Mouse (Mus musculus) neural tube, embryonic 10.5 days (tissue): ENCODE results near the gene Ets2.
"Not testable (repeated sequence)": the region's sequence is repeated elsewhere in the genome, so short reads cannot be mapped to it uniquely, and the experiment has no call there.

ENCODE experiments used
- DNase-seq: peaks from one replicate; pipeline ENCODE4 v3.0.0-alpha.2; 2017; ENCODE audit warnings: low spot score; ENCODE audit errors: extremely low spot score

The Ets2 gene

GRCm38 (mm10) chr16:95699721-95700120 lies 2.2 kb upstream of the Ets2 start:
- DNase-seq = no peak

- DNase-seq = no peak
Measured at GRCm38 (mm10) chr16:95700224-95700623, 1.7 kb upstream of the Ets2 start.

GRCm38 (mm10) chr16:95702562-95703545 lies 979 bp downstream of the Ets2 start:
- peak; percentile 18 for DNase-seq

GRCm38 (mm10) chr16:95703958-95704357 lies 2.1 kb downstream of the Ets2 start:
- DNase-seq = peak; percentile 21

- DNase-seq = no peak
Measured at GRCm38 (mm10) chr16:95704662-95705330, 2.9 kb downstream of the Ets2 start.

GRCm38 (mm10) chr16:95705771-95706170 lies 3.9 kb downstream of the Ets2 start:
- DNase-seq = no peak

GRCm38 (mm10) chr16:95708211-95709004 lies 6.5 kb downstream of the Ets2 start:
- DNase-seq = no peak

GRCm38 (mm10) chr16:95709175-95709574 lies 7.3 kb downstream of the Ets2 start:
- no peak for DNase-seq

GRCm38 (mm10) chr16:95710129-95710528 lies 8.3 kb downstream of the Ets2 start:
- DNase-seq = no peak

GRCm38 (mm10) chr16:95712121-95712520 lies 10.2 kb downstream of the Ets2 start:
- DNase-seq = no peak

- not testable (repeated sequence) for DNase-seq
Measured at GRCm38 (mm10) chr16:95713077-95713476, 11.2 kb downstream of the Ets2 start.

- no peak for DNase-seq
Measured at GRCm38 (mm10) chr16:95715026-95715425, 13.2 kb downstream of the Ets2 start.

- no peak for DNase-seq
Measured at GRCm38 (mm10) chr16:95716061-95716706, 14.3 kb downstream of the Ets2 start.

GRCm38 (mm10) chr16:95717631-95718030 lies 15.8 kb downstream of the Ets2 start:
- DNase-seq = no peak

GRCm38 (mm10) chr16:95718119-95718518 lies 16.2 kb downstream of the Ets2 start:
- no peak for DNase-seq

- no peak for DNase-seq
Measured at GRCm38 (mm10) chr16:95720532-95720931, 18.7 kb downstream of the Ets2 start.

GRCm38 (mm10) chr16:95724251-95724650 lies 22.4 kb downstream of the Ets2 start:
- DNase-seq = no peak

GRCm38 (mm10) chr16:95724776-95725175 lies 22.9 kb downstream of the Ets2 start:
- DNase-seq = no peak

- DNase-seq = no peak
Measured at GRCm38 (mm10) chr16:95726802-95727201, 24.9 kb downstream of the Ets2 start.

- peak; percentile 21 for DNase-seq
Measured at GRCm38 (mm10) chr16:95728453-95729435, 26.9 kb downstream of the Ets2 start.
